Mouse (Mus musculus) lung, embryonic 16.5 days (tissue): ENCODE measurements around the gene Cabp4. TPM values are rescaled to one million over a fixed set of nuclear protein-coding genes. Genes with fewer than 3 reads are reported as not detected.

Source experiments
- ATAC-seq: fragments of 200-750 bp; cut with Nextera tagmentation; 2 replicates; pipeline ENCODE4 v1.8.0; 2017; ENCODE audit warnings: low read depth, mild to moderate bottlenecking, moderate library complexity
- H3K27ac ChIP-seq: fragments of 300-500 bp; sonication (generic); 2 replicates; pipeline ENCODE4 v1.5.1; 2014; ENCODE audit warnings: mild to moderate bottlenecking, control low read depth, low read length
- H3K27me3 ChIP-seq: fragments of 300-500 bp; sonication (generic); 2 replicates; pipeline ENCODE4 v1.6.1; 2014; ENCODE audit warnings: low read depth, low read length, mixed read lengths; ENCODE audit not compliant: control insufficient read depth, insufficient read depth
- H3K36me3 ChIP-seq: fragments of 300-500 bp; sonication (generic); 2 replicates; pipeline ENCODE4 v1.6.1; 2014; ENCODE audit warnings: low read length; ENCODE audit not compliant: control insufficient read depth, insufficient read depth
- H3K4me1 ChIP-seq: fragments of 300-500 bp; sonication (generic); replicated peaks from 2 replicates; pipeline ENCODE4 v1.6.1; 2014; ENCODE audit warnings: low read length, mixed read lengths; ENCODE audit not compliant: control insufficient read depth, insufficient read depth
- H3K4me2 ChIP-seq: fragments of 300-500 bp; sonication (generic); 2 replicates; pipeline ENCODE4 v1.6.1; 2014; ENCODE audit warnings: low read depth, low read length, control low read depth
- H3K4me3 ChIP-seq: fragments of 300-500 bp; sonication (generic); 2 replicates; pipeline ENCODE4 v1.5.1; 2014; ENCODE audit warnings: mild to moderate bottlenecking, low read length, control low read depth
- H3K9ac ChIP-seq: fragments of 300-500 bp; sonication (generic); 2 replicates; pipeline ENCODE4 v1.6.1; 2014; ENCODE audit warnings: low read length, control low read depth
- H3K9me3 ChIP-seq: fragments of 300-500 bp; sonication (generic); 2 replicates; pipeline ENCODE4 v1.6.1; 2016; ENCODE audit warnings: low read length; ENCODE audit not compliant: control insufficient read depth
- WGBS: fragments of 180-500 bp; shearing (Covaris S2); extraction: QIAGEN DNeasy Blood & Tissue Kit; methylation state at CpG from one replicate; pipeline ENCODE4 v1.1.7; 2014; 5-methylcytosine and 5-hydroxymethylcytosine counted together
- polyA plus RNA-seq: library from polyadenylated mRNA; unstranded; fragments of >200 nt; fragmentation: Nextera tagmentation; extraction: Ambion mirVana; gene quantifications from 2 replicates; pipeline ENCODE4 v1.2.1, GENCODE M21; 2015

The Cabp4 gene
- polyA plus RNA-seq, 1 experiment from 2014 or later, result not detected

- no peak overlapping the region for H3K9ac ChIP-seq
- no peaks in the 10 kb centered on the region for H3K36me3 ChIP-seq
- H3K9me3 ChIP-seq, result no peaks in the 10 kb centered on the region
- ATAC-seq, result no peak
- no peaks in the 10 kb centered on the region for H3K27me3 ChIP-seq
- H3K27ac ChIP-seq, result no peak overlapping the region
- H3K4me2 ChIP-seq, result no peak overlapping the region
- WGBS, result 64% methylated on average over 9 of the region's 9 CpGs
- no peak overlapping the region for H3K4me3 ChIP-seq
- peaks cover 25% of the 10 kb centered on the region for H3K4me1 ChIP-seq
Observed at GRCm38 (mm10) chr19:4166678-4167476, 23.0 kb upstream of the Cabp4 start.

- ATAC-seq, result no peak
- no peak overlapping the region for H3K9ac ChIP-seq
- peaks cover 12% of the 10 kb centered on the region for H3K4me1 ChIP-seq
- no peaks in the 10 kb centered on the region for H3K27me3 ChIP-seq
- H3K9me3 ChIP-seq, result no peaks in the 10 kb centered on the region
- H3K4me2 ChIP-seq, result no peak overlapping the region
- H3K36me3 ChIP-seq, result peaks cover 10% of the 10 kb centered on the region; the same call in 1 of the 2 replicates
- H3K4me3 ChIP-seq, result no peak overlapping the region
- no peak overlapping the region for H3K27ac ChIP-seq
- 73% methylated on average over 2 of the region's 2 CpGs for WGBS
Observed at GRCm38 (mm10) chr19:4164721-4165120, 20.9 kb upstream of the Cabp4 start.

GRCm38 (mm10) chr19:4164100-4164499 lies 20.3 kb upstream of the Cabp4 start:
- Histone ChIP-seq H3K36me3 (peaks cover 10% of the 10 kb centered on the region; the same call in 1 of the 2 replicates), H3K9ac (no peak overlapping the region), H3K4me2 (no peak overlapping the region), H3K4me1 (peaks cover 12% of the 10 kb centered on the region), H3K27me3 (no peaks in the 10 kb centered on the region), H3K9me3 (no peaks in the 10 kb centered on the region), H3K4me3 (no peak overlapping the region), H3K27ac (no peak overlapping the region)
- 76% methylated on average over 3 of the region's 3 CpGs for WGBS
- no peak for ATAC-seq

- no peaks in the 10 kb centered on the region for H3K27me3 ChIP-seq
- ATAC-seq, result peak; percentile 9; the same call in 1 of the 2 replicates
Observed at GRCm38 (mm10) chr19:4163543-4163887, 19.7 kb upstream of the Cabp4 start.

GRCm38 (mm10) chr19:4162646-4163542 lies 19.1 kb upstream of the Cabp4 start, which contains the start of gene Rps6kb2:
Gene Rps6kb2, minus strand, starts transcription at chr19:4163354.
- peak; percentile 93 for ATAC-seq
- Histone ChIP-seq H3K27me3 (no peaks in the 10 kb centered on the region), H3K4me3 (peak within 1 kb of the TSS; percentile 84), H3K27ac (peak within 1 kb of the TSS; percentile 69), H3K4me1 (peaks cover 12% of the 10 kb centered on the region), H3K9me3 (no peaks in the 10 kb centered on the region), H3K4me2 (peak within 1 kb of the TSS; percentile 99), H3K9ac (peak within 1 kb of the TSS; percentile 89), H3K36me3 (peaks cover 18% of the 10 kb centered on the region)
- 5% methylated on average over 40 of the region's 42 CpGs for WGBS

More at GRCm38 (mm10) chr19:4163543-4163887, 19.7 kb upstream of the Cabp4 start:
- Histone ChIP-seq H3K9ac (peak overlapping the region; percentile 89), H3K9me3 (no peaks in the 10 kb centered on the region), H3K4me3 (peak overlapping the region; percentile 84), H3K4me2 (peak overlapping the region; percentile 99), H3K36me3 (peaks cover 13% of the 10 kb centered on the region; the same call in 1 of the 2 replicates), H3K27ac (peak overlapping the region; percentile 69), H3K4me1 (peaks cover 12% of the 10 kb centered on the region)
- WGBS, result 35% methylated on average over 4 of the region's 4 CpGs

GRCm38 (mm10) chr19:4159049-4159448 lies 15.2 kb upstream of the Cabp4 start:
- Histone ChIP-seq H3K27ac (no peak overlapping the region), H3K9me3 (no peaks in the 10 kb centered on the region), H3K36me3 (peaks cover 30% of the 10 kb centered on the region), H3K4me1 (peaks cover 12% of the 10 kb centered on the region), H3K4me2 (no peak overlapping the region), H3K4me3 (no peak overlapping the region), H3K9ac (no peak overlapping the region), H3K27me3 (no peaks in the 10 kb centered on the region)
- ATAC-seq, result no peak
- 93% methylated on average over 8 of the region's 8 CpGs for WGBS

- Histone ChIP-seq H3K9ac (no peak overlapping the region), H3K27ac (no peak overlapping the region), H3K4me3 (no peak overlapping the region), H3K27me3 (no peaks in the 10 kb centered on the region), H3K9me3 (no peaks in the 10 kb centered on the region), H3K4me1 (no peaks in the 10 kb centered on the region), H3K36me3 (peaks cover 33% of the 10 kb centered on the region), H3K4me2 (no peak overlapping the region)
- WGBS, result 82% methylated on average over 12 of the region's 12 CpGs
- ATAC-seq, result no peak
Observed at GRCm38 (mm10) chr19:4156771-4157170, 12.9 kb upstream of the Cabp4 start.

GRCm38 (mm10) chr19:4156073-4156579 lies 12.3 kb upstream of the Cabp4 start:
- no peak overlapping the region for H3K27ac ChIP-seq
- 76% methylated on average over 20 of the region's 20 CpGs for WGBS
- peaks cover 34% of the 10 kb centered on the region for H3K36me3 ChIP-seq
- no peaks in the 10 kb centered on the region for H3K27me3 ChIP-seq
- no peak overlapping the region for H3K9ac ChIP-seq
- H3K4me1 ChIP-seq, result no peaks in the 10 kb centered on the region
- H3K9me3 ChIP-seq, result no peaks in the 10 kb centered on the region
- no peak; the same call in 1 of the 2 replicates for ATAC-seq
- no peak overlapping the region for H3K4me2 ChIP-seq
- no peak overlapping the region for H3K4me3 ChIP-seq
